Mouse (Mus musculus) kidney, adult 2 months (tissue): Measurements from ENCODE around the gene Gmpr.

Source experiments
- CTCF ChIP-seq: fragments of 200-500 bp; conservative IDR thresholded peaks from 2 replicates; pipeline ENCODE4 v1.5.1; 2011; ENCODE audit warnings: low read depth, mild to moderate bottlenecking, control low read depth, low read length, moderate library complexity, mixed read lengths; ENCODE audit not compliant: insufficient read depth, insufficient read length
- POLR2A ChIP-seq: fragments of 200-500 bp; IDR thresholded peaks from one replicate; pipeline ENCODE4 v1.6.1; 2011; ENCODE audit warnings: low read depth, low read length, control low read depth

DNA sequence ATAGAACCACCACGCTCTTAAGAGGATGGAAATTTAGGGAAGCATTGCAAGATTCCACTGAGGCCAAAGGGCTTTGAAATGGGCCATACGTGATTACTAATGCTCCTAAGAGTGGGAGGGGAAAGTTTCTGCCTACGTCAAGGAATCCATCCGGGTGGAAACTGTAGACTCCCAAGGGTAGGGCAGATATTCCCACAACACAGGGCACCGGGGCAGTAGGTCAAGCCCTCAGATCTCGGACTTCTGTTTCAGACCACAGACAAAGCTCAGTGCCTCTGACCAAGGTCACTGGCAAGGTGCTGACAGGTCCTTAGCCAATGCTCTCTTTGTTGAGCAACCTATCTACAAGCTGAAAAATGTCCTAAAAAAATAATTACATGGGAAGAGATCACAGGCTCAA lies 27.3 kb upstream of the Gmpr start:
- TF ChIP-seq POLR2A (no peak), CTCF (no peak)
